Mouse (Mus musculus) G1E (cell line): Measurements from ENCODE around the gene Ugp2. TPM values are rescaled to one million over a fixed set of nuclear protein-coding genes. Genes with fewer than 3 reads are reported as not detected.

Experiments used
- ATAC-seq: 2 replicates; pipeline ENCODE4 v1.8.0; 2016; ENCODE audit warnings: mild to moderate bottlenecking; ENCODE audit not compliant: insufficient number of reproducible peaks, poor library complexity, low FRiP score, severe bottlenecking; ENCODE audit errors: extremely low read depth
- DNase-seq: peaks from one replicate; pipeline ENCODE4 v3.0.0; 2012; ENCODE audit warnings: low spot score
- H3K27me3 ChIP-seq: 2 replicates; pipeline ENCODE4 v1.6.1; 2012; ENCODE audit warnings: mild to moderate bottlenecking, low read length, inconsistent platforms; ENCODE audit not compliant: insufficient read depth
- H3K36me3 ChIP-seq: replicated peaks from 2 replicates; pipeline ENCODE3; 2012; ENCODE audit warnings: mild to moderate bottlenecking, inconsistent platforms
- H3K4me1 ChIP-seq: 2 replicates; pipeline ENCODE4 v1.6.1; 2012; ENCODE audit warnings: low read depth, low read length, inconsistent platforms, mixed read lengths; ENCODE audit not compliant: insufficient read depth
- H3K4me3 ChIP-seq: 2 replicates; pipeline ENCODE4 v1.5.1; 2012; ENCODE audit warnings: low read depth, mild to moderate bottlenecking, inconsistent platforms, low read length, moderate library complexity, mixed read lengths
- H3K9me3 ChIP-seq: replicated peaks from 2 replicates; pipeline ENCODE4 v1.6.1; 2012; ENCODE audit warnings: inconsistent platforms
- CTCF ChIP-seq: IDR thresholded peaks from 2 replicates; pipeline ENCODE4 v1.5.1; 2012; ENCODE audit warnings: low read depth, low read length, inconsistent platforms, mixed read lengths
- GATA1 ChIP-seq: IDR thresholded peaks from 2 replicates; pipeline ENCODE4 v1.6.1; 2012; ENCODE audit warnings: borderline replicate concordance, low read length, inconsistent platforms, mixed read lengths
- GATA2 ChIP-seq: IDR thresholded peaks from 2 replicates; pipeline ENCODE4 v1.6.1; 2012; ENCODE audit warnings: low read depth, low read length, inconsistent platforms, borderline replicate concordance
- POLR2AphosphoS5 ChIP-seq: IDR thresholded peaks from 2 replicates; pipeline ENCODE4 v1.6.1; 2012; ENCODE audit warnings: low read depth, low read length, inconsistent platforms; ENCODE audit not compliant: insufficient replicate concordance
- TAL1 ChIP-seq: conservative IDR thresholded peaks from 2 replicates; pipeline ENCODE4 v1.6.1; 2012; ENCODE audit warnings: low read depth, low read length, inconsistent platforms, mixed read lengths
- polyA plus RNA-seq: library from polyadenylated mRNA; stranded (reverse); fragments of >175 nt; gene quantifications from 2 replicates; pipeline ENCODE4 v1.2.3, GENCODE M21; 2012
- total RNA-seq, 2 experiments: library from RNA; stranded (forward) in 1 of 2; stranded (reverse) in 1 of 2; fragments of 200-1000 nt in 1 of 2; fragments of >200 nt in 1 of 2; fragmentation: Nextera tagmentation in 1 of 2; gene quantifications; 2 replicates each; pipeline ENCODE4 v1.2.3; 2014 to 2017

Ugp2 gene
- total and polyA plus RNA-seq, 3 experiments, result 2.5 to 38.4 (median 17.7) TPM

- ATAC-seq, result 0 out of 2 replicates have a peak, but pooled peaks have one; percentile 6
- H3K9me3 ChIP-seq, result no peaks in the 10 kb centered on the region
- TF ChIP-seq GATA2 (no peak), TAL1 (no peak), POLR2AphosphoS5 (no peak), GATA1 (no peak), CTCF (no peak)
- peak; percentile 6 for DNase-seq
- no peaks in the 10 kb centered on the region for H3K36me3 ChIP-seq
- peaks cover 7% of the 10 kb centered on the region for H3K27me3 ChIP-seq
- H3K4me1 ChIP-seq, result peaks cover 15% of the 10 kb centered on the region
- H3K4me3 ChIP-seq, result peak overlapping the region; percentile 88
These were observed 1.6 kb downstream of the Ugp2 start for GRCm38 (mm10) chr11:21369248-21370016.

- no peaks in the 10 kb centered on the region for H3K9me3 ChIP-seq
- ATAC-seq, result no peak
- TF ChIP-seq GATA2 (no peak), CTCF (no peak), GATA1 (no peak), TAL1 (no peak), POLR2AphosphoS5 (no peak)
- peaks cover 15% of the 10 kb centered on the region for H3K4me1 ChIP-seq
- H3K36me3 ChIP-seq, result no peaks in the 10 kb centered on the region
- no peak for DNase-seq
- H3K4me3 ChIP-seq, result no peak overlapping the region
- H3K27me3 ChIP-seq, result peaks cover 7% of the 10 kb centered on the region
These were observed 2.5 kb downstream of the Ugp2 start for GRCm38 (mm10) chr11:21368466-21368865.

- no peak for TF ChIP-seq GATA2
- TF ChIP-seq GATA1, result no peak
- TF ChIP-seq CTCF, result no peak
- TF ChIP-seq TAL1, result no peak
- TF ChIP-seq POLR2AphosphoS5, result no peak
- DNase-seq (no peak), ATAC-seq (no peak)
- H3K27me3 ChIP-seq, result no peaks in the 10 kb centered on the region
- H3K4me1 ChIP-seq, result no peaks in the 10 kb centered on the region
- H3K4me3 ChIP-seq, result no peak overlapping the region
- H3K36me3 ChIP-seq, result no peaks in the 10 kb centered on the region
- no peaks in the 10 kb centered on the region for H3K9me3 ChIP-seq
These were observed 7.7 kb downstream of the Ugp2 start for GRCm38 (mm10) chr11:21363144-21363940.

GRCm38 (mm10) chr11:21351296-21351695 is 19.7 kb downstream of the Ugp2 start:
- Histone ChIP-seq H3K27me3 (no peaks in the 10 kb centered on the region), H3K4me1 (peaks cover 16% of the 10 kb centered on the region), H3K4me3 (no peak overlapping the region), H3K9me3 (no peaks in the 10 kb centered on the region), H3K36me3 (peaks cover 12% of the 10 kb centered on the region)
- TF ChIP-seq GATA2 (no peak), TAL1 (no peak), GATA1 (no peak), CTCF (no peak), POLR2AphosphoS5 (no peak)
- DNase-seq (no peak), ATAC-seq (no peak)

- H3K36me3 ChIP-seq, result peaks cover 16% of the 10 kb centered on the region
- H3K27me3 ChIP-seq, result no peaks in the 10 kb centered on the region
- DNase-seq, result no peak
- TF ChIP-seq TAL1 (no peak), POLR2AphosphoS5 (no peak), CTCF (no peak), GATA2 (no peak), GATA1 (no peak)
- H3K4me1 ChIP-seq, result peaks cover 16% of the 10 kb centered on the region
- no peak overlapping the region for H3K4me3 ChIP-seq
- no peak for ATAC-seq
- no peaks in the 10 kb centered on the region for H3K9me3 ChIP-seq
These were observed 22.1 kb downstream of the Ugp2 start for GRCm38 (mm10) chr11:21348890-21349289.

- ATAC-seq (no peak), DNase-seq (no peak)
- Histone ChIP-seq H3K9me3 (no peaks in the 10 kb centered on the region), H3K4me1 (peaks cover 16% of the 10 kb centered on the region), H3K4me3 (no peak overlapping the region), H3K36me3 (peaks cover 9% of the 10 kb centered on the region), H3K27me3 (no peaks in the 10 kb centered on the region)
- TF ChIP-seq GATA2, result no peak
- TF ChIP-seq POLR2AphosphoS5, result no peak
- no peak for TF ChIP-seq CTCF
- no peak for TF ChIP-seq TAL1
- TF ChIP-seq GATA1, result no peak
These were observed 25.0 kb downstream of the Ugp2 start for GRCm38 (mm10) chr11:21346020-21346419.
